Mouse (Mus musculus) right cerebral cortex, postnatal 10 days (tissue): Measurements from ENCODE around the gene Abca7.
A peak's percentile ranks its signal among the peaks of the same experiment; 100 is the strongest.

Experiments
- DNase-seq, 2 experiments: peaks; one replicate each; pipeline ENCODE4 v3.0.0; 2021; ENCODE audit warnings: low spot score in 2 of 2

Gene Abca7

DNA sequence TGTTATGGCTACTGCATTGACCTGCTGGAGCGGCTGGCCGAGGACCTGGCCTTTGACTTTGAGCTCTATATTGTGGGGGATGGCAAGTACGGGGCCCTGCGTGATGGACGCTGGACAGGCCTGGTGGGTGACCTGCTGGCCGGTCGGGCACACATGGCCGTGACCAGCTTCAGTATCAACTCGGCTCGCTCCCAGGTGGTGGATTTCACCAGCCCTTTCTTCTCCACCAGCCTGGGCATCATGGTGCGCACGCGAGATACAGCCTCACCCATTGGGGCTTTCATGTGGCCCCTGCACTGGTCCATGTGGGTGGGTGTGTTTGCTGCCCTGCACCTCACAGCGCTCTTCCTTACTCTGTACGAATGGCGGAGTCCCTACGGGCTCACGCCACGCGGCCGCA, 22.2 kb upstream of the Abca7 start:
- DNase-seq: no peak

DNA sequence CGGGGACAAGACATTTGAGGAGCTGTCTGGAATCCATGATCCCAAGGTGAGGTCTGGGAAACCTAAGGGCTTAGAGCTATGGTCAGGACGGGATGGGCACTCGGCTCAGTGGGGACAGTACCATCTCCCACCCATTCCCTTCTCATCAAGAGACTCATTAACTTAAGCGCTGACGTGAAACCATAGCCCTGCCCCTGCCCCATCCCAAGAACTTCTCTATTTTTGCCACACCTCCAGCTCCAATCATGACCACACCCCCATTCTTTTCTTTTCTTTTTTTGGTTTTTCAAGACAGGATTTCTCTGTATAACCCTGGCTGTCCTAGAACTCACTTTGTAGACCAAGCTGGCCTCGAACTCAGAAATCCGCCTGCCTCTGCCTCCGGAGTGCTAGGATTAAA, 21.6 kb upstream of the Abca7 start:
- no peak for DNase-seq

DNA sequence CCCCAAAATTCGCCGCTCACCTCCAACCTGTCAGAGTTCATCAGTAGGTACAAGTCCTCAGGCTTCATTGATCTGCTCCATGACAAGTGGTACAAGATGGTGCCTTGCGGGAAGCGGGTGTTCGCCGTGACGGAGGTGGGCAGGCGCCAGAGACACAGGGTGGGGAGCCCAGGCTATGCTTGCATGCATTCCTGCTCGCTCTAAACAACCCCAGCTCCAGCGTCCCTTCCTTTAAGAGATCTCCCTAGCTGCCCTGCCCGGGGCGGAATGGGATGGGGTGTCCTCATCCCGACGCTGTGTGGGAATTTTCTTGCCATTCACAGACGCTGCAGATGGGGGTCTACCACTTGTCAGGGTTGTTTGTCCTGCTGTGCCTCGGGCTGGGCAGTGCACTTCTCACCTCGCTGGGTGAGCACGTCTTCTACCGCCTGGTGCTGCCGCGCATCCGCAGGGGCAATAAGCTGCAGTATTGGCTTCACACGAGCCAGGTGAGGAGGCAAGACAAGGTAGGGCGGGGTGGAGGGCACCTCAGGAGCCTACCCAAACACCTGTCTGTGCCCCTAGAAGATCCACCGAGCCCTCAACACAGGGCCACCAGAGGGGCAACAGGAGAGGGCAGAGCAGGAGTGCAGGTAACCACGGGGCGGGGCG, 20.1 kb upstream of the Abca7 start:
- no peak for DNase-seq

DNA sequence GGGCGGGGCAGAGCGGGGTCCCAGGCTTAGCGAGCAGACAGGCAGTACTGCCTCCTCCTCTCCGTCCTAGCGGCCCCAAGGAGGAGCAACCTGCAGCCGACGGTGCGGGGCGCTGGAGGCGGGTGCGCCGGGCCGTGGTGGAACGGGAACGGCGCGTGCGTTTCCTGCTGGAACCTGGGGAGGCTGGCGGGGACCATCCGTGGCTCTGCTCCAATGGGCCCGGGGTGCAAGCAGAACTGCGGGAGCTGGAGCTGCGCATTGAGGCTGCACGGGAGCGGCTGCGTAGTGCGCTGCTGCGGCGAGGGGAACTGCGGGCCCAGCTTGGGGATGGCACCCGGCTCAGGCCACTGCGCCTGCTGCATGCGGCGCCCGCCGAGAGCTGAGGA, 19.6 kb upstream of the Abca7 start:
- DNase-seq: no peak

DNA sequence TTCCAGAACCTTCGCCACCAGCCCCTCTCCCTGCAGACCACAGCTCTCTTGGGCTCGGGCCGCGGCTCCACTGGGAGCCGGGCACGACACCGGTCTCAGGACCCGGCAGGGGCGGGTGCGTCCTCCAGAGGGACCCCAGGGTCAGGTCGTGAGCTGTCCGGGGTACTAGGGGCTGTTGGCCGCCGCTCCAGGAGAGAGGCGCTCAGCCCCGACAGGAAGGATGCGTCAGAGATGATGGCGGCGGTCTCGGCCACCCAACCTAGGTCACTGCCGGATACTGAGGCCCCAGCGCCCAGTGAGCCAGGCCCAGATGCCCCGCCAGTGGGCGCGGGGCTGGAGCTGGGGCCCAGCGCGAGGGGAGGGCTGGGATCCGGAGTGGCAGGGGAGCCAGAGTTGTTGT, 19.0 kb upstream of the Abca7 start:
- DNase-seq: no peak

DNA sequence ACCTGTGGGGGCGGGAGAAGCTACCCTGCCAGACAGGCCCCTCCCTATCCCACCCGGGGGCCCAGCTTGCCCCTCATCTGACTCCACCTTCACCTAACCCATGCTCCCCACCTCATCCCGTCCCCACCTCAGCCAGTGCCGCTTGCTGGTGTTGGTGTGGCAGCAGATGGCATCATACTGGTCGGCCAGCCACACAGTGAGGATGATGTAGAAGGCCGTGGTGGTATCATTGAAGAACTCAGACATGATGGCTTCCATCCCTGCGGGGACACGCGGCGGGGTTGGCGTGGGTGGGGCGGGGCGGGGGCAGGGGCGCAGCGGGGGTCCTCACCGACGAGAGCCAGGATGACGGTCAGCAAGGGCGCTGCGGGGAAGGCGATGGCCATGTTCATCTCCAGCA, 18.2 kb upstream of the Abca7 start:
- DNase-seq: no peak

DNA sequence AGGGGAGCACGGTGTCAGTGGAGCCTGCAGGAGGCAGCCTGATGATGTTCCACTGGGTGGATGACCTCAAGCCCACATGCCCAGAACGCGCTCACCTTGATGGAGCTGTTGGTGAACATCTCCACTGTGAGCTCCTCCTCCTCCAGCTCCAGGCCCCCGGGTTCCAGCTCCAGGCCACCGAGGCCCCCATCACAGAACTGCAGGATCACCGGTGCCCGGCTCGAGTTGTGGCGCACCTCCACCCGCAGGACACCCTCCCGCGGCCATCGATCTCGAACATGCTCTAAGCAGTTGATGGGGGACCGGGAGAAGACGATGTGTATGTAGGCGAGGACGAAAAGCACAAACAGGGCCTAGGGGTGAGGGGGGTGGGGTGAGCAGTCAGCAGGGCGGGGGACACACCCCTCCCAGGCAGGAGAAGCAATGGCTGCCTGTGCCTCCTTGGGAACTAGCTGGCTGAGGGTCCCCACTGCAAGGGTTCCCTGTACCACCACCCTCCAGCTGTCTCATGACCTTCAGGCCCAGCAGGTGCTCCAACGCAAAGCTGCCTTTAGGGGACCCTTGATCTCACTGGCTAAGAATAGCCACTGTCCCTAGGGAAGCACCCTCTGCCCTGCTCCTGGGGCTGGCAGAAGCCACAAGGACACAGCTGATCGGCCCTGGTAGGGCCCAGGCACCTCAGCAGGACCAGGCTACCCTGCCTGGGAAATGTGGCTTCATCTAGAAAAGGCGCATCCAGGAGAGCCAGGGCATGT, 16.7 kb upstream of the Abca7 start:
- no peak for DNase-seq

DNA sequence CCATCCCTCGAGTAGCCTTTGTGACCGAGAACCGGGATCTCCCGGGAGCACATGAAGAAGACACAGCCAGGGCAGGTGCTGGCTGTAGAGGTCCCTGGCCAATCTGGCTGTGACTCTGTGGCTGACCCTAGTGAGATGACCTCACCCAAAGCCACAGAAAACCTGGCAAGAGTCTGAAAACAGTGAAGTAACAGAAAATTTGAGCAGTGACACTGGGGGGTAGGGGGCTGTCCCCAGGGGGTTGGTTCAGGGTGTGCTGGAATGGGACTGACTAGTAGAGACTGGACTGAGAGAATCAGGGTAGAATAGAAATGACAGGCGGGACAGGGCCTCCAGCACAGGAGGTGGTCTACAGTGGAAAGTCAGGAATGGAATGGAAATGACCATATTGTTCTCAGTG, 13.1 kb upstream of the Abca7 start:
- DNase-seq: no peak

DNA sequence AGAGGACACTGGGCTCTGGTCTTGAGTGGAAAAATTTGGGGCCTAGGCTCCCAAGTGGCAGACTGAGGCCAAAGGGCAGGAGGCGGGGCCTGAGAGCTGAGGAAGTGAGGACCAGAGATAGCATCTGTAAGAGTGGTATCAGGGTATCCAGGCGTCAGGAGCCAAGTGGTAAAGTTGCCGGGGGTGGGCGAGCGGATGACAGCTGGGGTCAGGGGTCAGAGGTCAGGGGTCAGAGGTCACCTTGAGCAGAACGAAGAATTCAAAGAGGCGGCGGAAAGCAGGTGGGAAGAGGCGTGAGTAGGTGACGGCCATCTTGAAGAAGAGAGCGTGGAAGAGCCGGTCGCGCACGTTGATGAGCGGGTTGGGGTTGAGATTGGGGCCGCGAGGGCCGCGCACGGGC, 12.6 kb upstream of the Abca7 start:
- peak; percentile 82 to 89 for DNase-seq

DNA sequence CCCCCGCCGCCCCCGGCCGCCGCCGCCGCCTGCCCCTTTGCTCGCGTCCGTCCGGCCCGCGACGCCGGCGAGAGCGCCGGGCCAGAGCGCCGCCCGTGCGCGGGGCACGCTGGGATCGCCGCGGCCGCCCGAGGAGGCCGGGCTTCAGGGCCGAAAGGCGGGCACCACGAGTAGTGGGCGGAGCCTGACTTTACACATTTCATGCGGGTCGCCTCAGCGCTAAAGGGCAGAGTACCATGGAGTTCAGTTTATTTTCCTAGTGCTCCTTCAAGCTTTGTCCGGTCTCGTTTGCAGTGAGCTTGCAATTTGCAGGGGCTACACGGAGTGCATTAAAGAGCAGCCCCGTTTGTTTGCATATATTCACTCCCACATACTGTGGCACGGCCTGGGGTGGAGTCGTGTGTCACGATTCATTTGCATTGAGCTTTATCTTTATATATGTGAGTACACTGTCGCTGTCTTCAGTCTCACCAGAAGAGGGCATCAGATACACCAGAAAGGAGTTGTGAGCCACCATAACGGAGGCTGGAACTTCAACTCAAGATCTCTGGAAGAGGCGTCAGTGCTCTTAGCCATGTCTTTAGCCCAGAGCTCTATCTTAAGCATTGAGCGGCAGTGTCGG, 12.0 kb upstream of the Abca7 start, which contains the start of gene Tmem259:
Gene Tmem259, minus strand, starts transcription at position 136 of the 622 bp plus-strand sequence.
- DNase-seq: peak; percentile 90 to 91

DNA sequence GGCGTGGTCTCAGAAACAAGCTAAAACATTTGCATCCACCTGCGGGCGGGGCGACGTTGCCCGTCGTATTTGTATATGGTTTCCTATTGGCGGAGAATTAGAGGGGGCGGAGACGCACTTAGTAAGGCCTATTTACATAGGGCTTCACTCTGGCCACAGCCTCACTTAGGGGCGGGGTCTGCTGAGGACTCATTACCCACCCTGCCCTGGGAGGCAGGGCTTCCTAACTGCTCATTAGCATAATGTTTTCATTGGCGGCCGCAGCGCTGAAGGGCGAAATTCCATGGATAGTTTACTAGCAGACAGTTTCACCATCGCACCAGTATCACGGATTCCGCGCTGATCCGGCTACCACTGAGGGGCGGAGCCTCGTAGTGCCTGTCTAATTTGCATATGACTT, 11.4 kb upstream of the Abca7 start:
- DNase-seq: peak; percentile 96 to 99

DNA sequence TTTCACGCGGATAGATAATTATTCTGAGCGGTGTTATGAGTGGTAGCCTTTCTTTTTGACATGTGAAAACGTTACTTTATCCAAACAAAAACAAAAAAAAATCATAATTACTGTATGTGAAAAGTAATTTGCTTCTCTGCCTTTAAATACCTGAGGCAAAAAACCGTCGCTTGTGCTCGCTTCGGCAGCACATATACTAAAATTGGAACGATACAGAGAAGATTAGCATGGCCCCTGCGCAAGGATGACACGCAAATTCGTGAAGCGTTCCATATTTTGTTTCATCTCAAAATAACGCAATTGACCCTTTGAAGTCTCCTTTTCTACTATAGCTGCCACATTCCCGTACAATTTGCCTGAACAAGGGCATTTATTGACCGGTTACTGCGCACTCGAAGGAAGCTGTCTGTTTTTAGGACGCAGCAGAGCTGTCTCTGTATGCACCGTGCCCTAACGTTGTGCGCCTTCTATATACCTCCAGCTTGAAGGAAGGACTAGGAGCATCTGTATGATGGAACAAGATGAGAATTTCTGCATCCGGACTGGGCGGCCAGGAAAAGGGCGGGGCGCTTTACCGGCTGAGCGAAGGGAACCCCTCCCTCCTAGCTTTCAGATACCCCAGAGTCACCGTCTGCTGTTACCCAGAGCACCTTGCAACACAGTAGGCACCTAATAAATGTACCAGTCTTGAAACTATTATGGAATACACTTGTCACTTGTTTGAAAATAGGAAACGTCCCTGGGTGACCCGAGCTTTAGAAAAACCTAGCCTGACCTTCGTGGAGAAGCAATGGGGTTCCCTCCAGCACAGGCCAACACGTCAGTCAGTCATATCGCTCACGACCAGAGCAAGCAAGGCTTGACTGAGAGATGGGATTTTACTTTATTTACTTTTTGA, 10.7 kb upstream of the Abca7 start:
- DNase-seq: peak; percentile 69 to 78

DNA sequence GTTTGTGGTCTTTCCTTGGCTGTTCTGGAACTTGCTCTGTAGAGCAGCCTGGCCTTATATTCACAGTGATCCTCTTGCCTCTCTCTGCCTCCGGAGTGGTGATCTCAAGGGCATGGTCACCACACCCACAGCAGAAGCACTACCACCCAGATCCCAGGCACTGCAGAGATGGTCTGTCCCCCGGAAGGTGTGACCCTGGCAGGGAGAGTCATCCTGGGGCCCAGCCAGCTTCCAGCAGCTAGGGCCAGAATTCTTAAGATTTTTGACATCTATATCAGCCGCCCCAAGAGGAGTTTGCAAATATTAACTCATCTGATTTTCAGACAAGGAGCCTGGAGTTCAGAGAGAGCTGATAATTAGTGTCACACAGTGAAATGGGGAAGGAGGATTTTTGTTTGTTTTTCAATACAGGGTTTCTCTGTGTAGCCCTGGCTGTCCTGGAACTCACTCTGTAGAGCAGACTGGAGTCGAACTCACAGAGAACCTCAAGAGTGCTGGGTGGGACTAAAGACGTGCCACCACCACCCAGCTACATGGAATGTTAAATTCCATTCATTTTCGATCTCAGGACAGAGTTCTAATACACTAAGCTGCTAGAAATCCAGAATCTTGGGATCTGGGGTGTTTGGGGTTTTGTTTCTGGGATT, 9.9 kb upstream of the Abca7 start:
- no peak for DNase-seq

DNA sequence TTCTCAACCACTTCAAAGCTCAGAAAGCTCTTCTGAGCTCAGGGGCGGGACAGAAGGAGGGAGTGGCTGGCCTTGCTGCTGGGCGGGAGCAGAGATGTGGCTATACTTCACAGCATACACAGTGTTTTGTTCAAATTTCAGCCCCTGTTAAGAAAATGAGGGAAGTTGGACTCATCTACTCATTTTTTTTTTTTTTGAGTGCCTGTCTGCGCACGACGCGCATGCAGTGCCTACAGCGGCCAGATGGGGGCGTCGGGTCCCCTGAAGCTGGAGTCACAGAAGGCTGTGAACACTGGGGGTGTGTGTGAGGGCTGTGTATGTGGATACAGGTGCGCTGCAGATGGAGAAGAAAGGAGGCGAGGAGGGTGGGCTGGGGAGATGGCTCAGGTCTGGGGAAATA, 9.3 kb upstream of the Abca7 start:
- DNase-seq: peak; percentile 83 to 87

DNA sequence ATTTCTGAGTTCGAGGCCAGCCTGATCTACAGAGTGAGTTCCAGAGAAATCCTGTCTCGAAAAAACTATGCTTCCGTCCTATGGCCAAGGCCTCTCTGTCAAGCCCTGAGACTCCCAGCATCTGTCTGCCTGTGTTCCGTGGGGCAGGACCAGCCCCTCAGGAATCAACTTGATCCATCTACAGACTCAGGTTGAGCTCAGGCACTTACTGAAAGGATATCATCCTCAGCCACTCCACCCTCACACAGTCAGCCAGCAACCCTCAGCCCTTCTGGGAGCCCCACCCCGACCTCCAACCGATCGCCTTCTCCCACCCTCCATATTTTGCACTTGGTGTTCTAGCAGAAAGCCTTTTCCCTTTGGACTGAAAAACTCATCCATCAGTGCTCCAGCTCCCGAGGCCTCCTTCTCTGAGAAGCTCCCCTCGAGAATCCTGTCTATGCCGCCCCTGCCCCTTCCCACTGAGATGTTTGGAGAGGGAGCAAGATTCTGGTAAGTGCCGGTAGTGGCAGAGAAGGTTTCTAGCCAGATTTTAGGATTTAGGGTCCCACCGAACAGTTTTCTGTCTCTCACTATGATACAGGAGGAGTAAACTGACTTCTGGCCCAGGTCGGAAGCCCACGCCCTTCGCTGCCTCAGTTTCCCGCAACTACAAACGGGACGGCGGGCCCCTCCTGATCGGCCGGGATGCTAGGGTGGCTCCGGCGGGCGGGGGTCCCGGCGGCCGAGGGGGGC, 8.4 kb upstream of the Abca7 start:
- DNase-seq: no peak

DNA sequence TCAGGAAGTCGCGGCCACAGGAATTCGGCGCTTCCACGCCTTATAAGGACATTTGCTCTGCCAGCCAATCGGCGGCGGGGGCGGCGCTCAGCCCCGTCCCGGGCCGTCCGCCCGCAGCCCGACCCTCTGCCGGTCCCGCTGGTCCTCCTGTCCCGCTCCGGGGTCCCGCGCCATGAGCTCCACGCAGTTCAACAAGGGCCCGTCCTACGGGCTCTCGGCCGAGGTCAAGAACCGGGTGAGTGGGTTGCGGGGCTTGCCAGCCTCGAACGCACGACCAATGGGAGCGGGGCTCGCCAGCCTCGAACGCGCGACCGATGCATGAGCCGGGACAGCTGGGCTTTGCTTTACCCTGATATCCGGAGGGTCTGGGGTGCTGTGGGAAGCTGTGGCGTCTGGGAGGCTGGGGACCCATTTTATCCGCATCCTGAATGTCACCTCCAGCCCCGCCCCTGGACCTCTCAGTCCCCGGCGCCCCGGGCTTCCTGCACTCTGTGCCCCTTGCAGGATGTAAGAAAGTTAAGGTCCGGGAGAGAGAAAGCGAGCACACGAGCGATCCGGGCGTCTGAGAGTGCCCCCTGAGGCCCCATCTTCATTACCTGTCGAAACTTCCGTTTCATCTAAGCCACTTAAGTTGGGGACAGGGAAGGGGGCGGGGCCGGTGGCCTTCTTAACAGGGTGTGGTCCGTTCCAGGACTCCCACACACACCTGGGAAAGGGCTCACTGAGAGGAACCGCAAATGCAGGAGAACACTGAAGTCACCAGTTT, 7.6 kb upstream of the Abca7 start, which contains the start of gene Cnn2:
Gene Cnn2, plus strand, starts transcription at position 79 of the 766 bp plus-strand sequence.
- no peak for DNase-seq

DNA sequence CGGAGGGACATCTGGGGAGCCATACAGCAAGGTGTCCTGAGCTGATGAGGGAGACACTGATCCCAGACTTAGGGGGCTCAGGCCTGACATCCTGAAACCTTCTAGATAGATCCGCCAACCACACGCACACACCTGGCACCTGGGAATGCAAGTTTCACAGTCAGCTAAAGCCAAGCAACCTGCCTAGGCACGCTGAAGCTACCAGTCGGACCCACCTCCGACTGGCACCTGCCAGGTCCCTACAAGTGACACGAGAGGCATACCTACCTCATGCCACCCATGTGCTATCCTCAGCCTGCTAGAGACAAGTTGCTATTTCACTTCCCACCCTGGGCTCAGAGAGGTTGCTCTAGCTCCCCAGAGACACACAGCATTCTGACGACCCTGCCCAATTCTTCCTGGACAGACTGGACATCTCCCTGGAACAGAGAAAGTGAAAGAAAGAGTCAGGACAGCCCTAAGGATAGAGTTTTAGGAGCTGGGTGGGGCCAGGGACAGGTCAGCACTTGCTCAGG, 7.0 kb upstream of the Abca7 start:
- DNase-seq: no peak

DNA sequence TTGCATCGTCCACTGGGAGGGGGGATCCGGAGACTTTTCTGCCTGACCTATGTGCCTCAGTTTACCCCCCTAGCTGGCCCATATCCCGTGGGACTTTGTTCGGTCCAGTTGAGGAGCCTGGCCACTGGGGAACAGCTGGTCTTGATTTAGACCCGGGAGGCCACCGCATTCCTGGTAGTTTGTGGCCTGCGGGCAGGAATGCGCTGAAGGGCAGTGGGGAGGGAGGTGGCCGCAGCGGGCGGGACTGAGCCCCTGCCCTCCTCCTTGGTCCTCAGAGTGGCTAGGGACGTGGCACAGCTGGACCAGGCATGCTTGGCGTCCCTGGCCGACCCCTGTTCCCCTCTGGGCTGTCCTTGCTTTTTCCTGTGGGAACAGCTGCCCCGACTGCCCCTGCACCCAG, 6.4 kb upstream of the Abca7 start:
- no peak for DNase-seq

DNA sequence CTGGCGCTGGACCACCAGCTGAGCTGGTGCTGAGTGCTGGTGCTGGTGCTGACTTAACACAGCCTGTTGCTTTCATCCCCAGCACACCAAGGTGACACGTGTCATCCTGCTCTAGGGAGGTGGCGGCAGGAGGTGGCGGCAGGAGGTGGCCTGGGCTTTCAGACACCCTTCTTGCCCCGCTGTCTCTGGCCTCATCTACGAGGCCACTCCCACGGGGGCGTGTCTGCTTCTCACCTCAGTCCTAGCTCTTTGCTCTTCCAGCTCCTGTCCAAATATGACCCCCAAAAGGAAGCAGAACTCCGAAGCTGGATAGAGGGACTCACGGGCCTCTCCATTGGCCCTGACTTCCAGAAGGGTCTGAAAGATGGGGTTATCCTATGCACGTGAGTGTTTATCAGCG, 5.2 kb upstream of the Abca7 start:
- DNase-seq: no peak

DNA sequence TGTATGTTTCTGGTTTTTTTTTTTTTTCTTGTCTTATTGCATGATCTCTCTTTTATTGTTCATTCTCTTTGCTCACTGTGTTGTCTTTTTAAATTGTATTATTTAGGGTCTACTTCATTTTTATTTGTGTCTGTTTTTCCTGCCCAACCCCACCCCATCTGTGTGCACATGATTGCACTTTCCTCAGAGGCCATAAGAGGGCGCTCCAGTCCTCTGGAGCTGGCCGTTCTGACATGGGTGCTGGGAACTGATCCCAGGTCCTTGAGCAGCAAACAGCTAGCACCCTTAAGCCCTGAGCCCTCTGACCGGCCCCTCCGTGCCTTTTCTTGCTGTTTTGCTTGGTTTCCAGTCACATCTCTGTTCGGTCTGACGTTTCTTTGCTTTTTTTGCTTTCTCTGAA, 4.7 kb upstream of the Abca7 start:
- no peak for DNase-seq
